ENCODE assay signal across 8 mouse cellular contexts in genomic region chr11:75651426-75652221, GRCm38 (mm10). TPM values are rescaled to one million over a fixed set of nuclear protein-coding genes. Genes with fewer than 3 reads are reported as not detected.
DNase-seq lines count a peak whose midpoint lies in the region; ATAC-seq and TF ChIP-seq lines count a peak whose summit lies in the region.

No protein-coding gene starts in this region.

- peak overlapping the region; percentile 83 for H3K4me2 ChIP-seq in heart, embryonic 12.5 days
- peak overlapping the region; percentile 92 for H3K4me2 ChIP-seq in kidney, embryonic 16.5 days (replicated peaks; ENCODE audit: low read depth, low read length)
- H3K4me2 ChIP-seq in liver, embryonic 12.5 days, result peak overlapping the region; percentile 99
- peak overlapping the region; percentile 84 for H3K4me2 ChIP-seq in stomach, embryonic 16.5 days (ENCODE audit: low read depth, low read length)

- H3K4me1 ChIP-seq in bone marrow macrophage, adult 2 months (ENCODE audit: control insufficient read depth, insufficient read depth, low read length), result peaks cover 32% of the 10 kb centered on the region
- H3K4me1 ChIP-seq in heart, embryonic 12.5 days (replicated peaks), result peaks cover 63% of the 10 kb centered on the region
- H3K4me1 ChIP-seq in kidney, embryonic 16.5 days (ENCODE audit: insufficient read depth, low read length), result peaks cover 56% of the 10 kb centered on the region
- H3K4me1 ChIP-seq in liver, embryonic 12.5 days, result peaks cover 75% of the 10 kb centered on the region
- H3K4me1 ChIP-seq in stomach, embryonic 16.5 days (ENCODE audit: control insufficient read depth, insufficient read depth, low read length), result peaks cover 45% of the 10 kb centered on the region

- TF ChIP-seq POLR2A in bone marrow macrophage, adult 2 months (IDR thresholded peaks at IDR 0.05; ENCODE audit: borderline replicate concordance, low read depth, low read length), result no peak

- H3K9me3 ChIP-seq in heart, embryonic 12.5 days (replicated peaks), result no peaks in the 10 kb centered on the region
- H3K9me3 ChIP-seq in kidney, embryonic 16.5 days (ENCODE audit: low read length), result no peaks in the 10 kb centered on the region
- H3K9me3 ChIP-seq in liver, embryonic 12.5 days (replicated peaks), result no peaks in the 10 kb centered on the region
- no peaks in the 10 kb centered on the region for H3K9me3 ChIP-seq in stomach, embryonic 16.5 days (replicated peaks; ENCODE audit: control insufficient read depth, low read length)

- TF ChIP-seq CTCF in bone marrow macrophage, adult 2 months (IDR thresholded peaks at IDR 0.05; ENCODE audit: low read depth, low read length), result no peak

- peak; percentile 83 for DNase-seq in CD4-positive helper T cell, adult 2 months (ENCODE audit: low read depth, low spot score)
- DNase-seq in neural tube, embryonic 10.5 days (ENCODE audit: extremely low spot score, low spot score), result peak; percentile 72

- ATAC-seq in erythroblast, adult 5-6 weeks (replicated peaks; ENCODE audit: low FRiP score, poor library complexity, severe bottlenecking), result peak; percentile 64
- peak; percentile 81 for ATAC-seq in heart, embryonic 12.5 days (ENCODE audit: insufficient number of reproducible peaks, low FRiP score)
- ATAC-seq in kidney, embryonic 16.5 days (ENCODE audit: low FRiP score, low TSS enrichment), result peak; percentile 71
- ATAC-seq in liver, embryonic 12.5 days, result peak; percentile 82
- ATAC-seq in stomach, embryonic 16.5 days (ENCODE audit: insufficient read depth, low FRiP score), result peak; percentile 78

- no peaks in the 10 kb centered on the region for H3K27me3 ChIP-seq in heart, embryonic 12.5 days (replicated peaks)
- no peaks in the 10 kb centered on the region for H3K27me3 ChIP-seq in kidney, embryonic 16.5 days (ENCODE audit: insufficient read depth, low read length)
- no peaks in the 10 kb centered on the region for H3K27me3 ChIP-seq in liver, embryonic 12.5 days (replicated peaks)
- no peaks in the 10 kb centered on the region for H3K27me3 ChIP-seq in stomach, embryonic 16.5 days (ENCODE audit: control insufficient read depth, insufficient read depth, low read length)

- peak overlapping the region; percentile 81 for H3K9ac ChIP-seq in heart, embryonic 12.5 days
- H3K9ac ChIP-seq in kidney, embryonic 16.5 days (replicated peaks; ENCODE audit: low read length), result peak overlapping the region; percentile 88
- peak overlapping the region; percentile 82 for H3K9ac ChIP-seq in liver, embryonic 12.5 days
- H3K9ac ChIP-seq in stomach, embryonic 16.5 days (ENCODE audit: low read length), result peak overlapping the region; percentile 92

- H3K27ac ChIP-seq in bone marrow macrophage, adult 2 months (ENCODE audit: insufficient read depth, low read depth, low read length), result peak overlapping the region; percentile 90
- H3K27ac ChIP-seq in heart, embryonic 12.5 days (ENCODE audit: poor library complexity, severe bottlenecking), result peak overlapping the region; percentile 89
- H3K27ac ChIP-seq in kidney, embryonic 16.5 days (ENCODE audit: low read length), result peak overlapping the region; percentile 98
- H3K27ac ChIP-seq in liver, embryonic 12.5 days, result peak overlapping the region; percentile 87
- peak overlapping the region; percentile 97 for H3K27ac ChIP-seq in stomach, embryonic 16.5 days (ENCODE audit: low read length)

- no peaks in the 10 kb centered on the region for H3K36me3 ChIP-seq in heart, embryonic 12.5 days
- no peaks in the 10 kb centered on the region for H3K36me3 ChIP-seq in kidney, embryonic 16.5 days (ENCODE audit: insufficient read depth, low read length)
- H3K36me3 ChIP-seq in liver, embryonic 12.5 days, result peaks cover 4% of the 10 kb centered on the region; the same call in 1 of the 2 replicates
- no peaks in the 10 kb centered on the region for H3K36me3 ChIP-seq in stomach, embryonic 16.5 days (ENCODE audit: control insufficient read depth, insufficient read depth, low read length)

- under 1% methylated on average over 54 of the region's 54 CpGs for WGBS in heart, embryonic 12.5 days
- WGBS in kidney, embryonic 16.5 days, result under 1% methylated on average over 54 of the region's 54 CpGs
- under 1% methylated on average over 43 of the region's 54 CpGs for WGBS in liver, embryonic 12.5 days (ENCODE audit: insufficient replicate concordance)
- WGBS in stomach, embryonic 16.5 days, result under 1% methylated on average over 54 of the region's 54 CpGs

- H3K4me3 ChIP-seq in bone marrow macrophage, adult 2 months (ENCODE audit: insufficient read depth, low read length), result peak overlapping the region; percentile 73
- H3K4me3 ChIP-seq in heart, embryonic 12.5 days, result peak overlapping the region; percentile 66
- H3K4me3 ChIP-seq in kidney, embryonic 16.5 days (ENCODE audit: low read length), result peak overlapping the region; percentile 74
- H3K4me3 ChIP-seq in liver, embryonic 12.5 days, result peak overlapping the region; percentile 72
- H3K4me3 ChIP-seq in stomach, embryonic 16.5 days (replicated peaks; ENCODE audit: low read length), result peak overlapping the region; percentile 80

RNA-seq across cellular contexts. Expression of gene Myo1c, which starts 1.3 kb away (rescaled TPM):
- 77.3 and 90.4 TPM in 2 replicates for polyA plus RNA-seq in bone marrow macrophage, adult 2 months (2012; ENCODE audit: insufficient read depth, insufficient read length, missing spikeins)
- total RNA-seq in erythroblast, adult 5-6 weeks (2015; ENCODE audit: low replicate concordance), result 4.2 and 8.2 TPM in 2 replicates
- 6.0 and 17.1 TPM in 2 replicates for total RNA-seq in erythroblast, adult 5-6 weeks (2017; ENCODE audit: low replicate concordance)
- 72.3 and 76.7 TPM in 2 replicates for polyA plus RNA-seq in heart, embryonic 12.5 days (2016; fragmentation: Nextera tagmentation; extraction: Ambion mirVana)
- 83.0 and 85.9 TPM in 2 replicates for polyA plus RNA-seq in kidney, embryonic 16.5 days (2015; fragmentation: Nextera tagmentation; extraction: Ambion mirVana)
- polyA plus RNA-seq in liver, embryonic 12.5 days (2016; fragmentation: Nextera tagmentation; extraction: Ambion mirVana), result 34.6 and 35.5 TPM in 2 replicates
- 70.5 and 74.3 TPM in 2 replicates for polyA plus RNA-seq in stomach, embryonic 16.5 days (2015; fragmentation: Nextera tagmentation; extraction: Ambion mirVana)

RNA-seq across cellular contexts. Expression of gene Inpp5k, which starts 20.8 kb away (rescaled TPM):
- 85.4 and 101 TPM in 2 replicates for polyA plus RNA-seq in bone marrow macrophage, adult 2 months (2012; ENCODE audit: insufficient read depth, insufficient read length, missing spikeins)
- total RNA-seq in erythroblast, adult 5-6 weeks (2015; ENCODE audit: low replicate concordance), result 67.3 and 73.2 TPM in 2 replicates
- total RNA-seq in erythroblast, adult 5-6 weeks (2017; ENCODE audit: low replicate concordance), result 50.7 and 78.4 TPM in 2 replicates
- 17.3 and 17.5 TPM in 2 replicates for polyA plus RNA-seq in heart, embryonic 12.5 days (2016; fragmentation: Nextera tagmentation; extraction: Ambion mirVana)
- polyA plus RNA-seq in kidney, embryonic 16.5 days (2015; fragmentation: Nextera tagmentation; extraction: Ambion mirVana), result 33.2 and 34.2 TPM in 2 replicates
- 15.0 and 15.8 TPM in 2 replicates for polyA plus RNA-seq in liver, embryonic 12.5 days (2016; fragmentation: Nextera tagmentation; extraction: Ambion mirVana)
- polyA plus RNA-seq in stomach, embryonic 16.5 days (2015; fragmentation: Nextera tagmentation; extraction: Ambion mirVana), result 20.6 and 24.2 TPM in 2 replicates

RNA-seq across cellular contexts. Expression of gene Crk, which starts 27.4 kb away (rescaled TPM):
- 67.0 and 70.3 TPM in 2 replicates for polyA plus RNA-seq in bone marrow macrophage, adult 2 months (2012; ENCODE audit: insufficient read depth, insufficient read length, missing spikeins)
- total RNA-seq in erythroblast, adult 5-6 weeks (2015; ENCODE audit: low replicate concordance), result 10.2 and 16.1 TPM in 2 replicates
- 11.8 and 26.3 TPM in 2 replicates for total RNA-seq in erythroblast, adult 5-6 weeks (2017; ENCODE audit: low replicate concordance)
- 110 and 111 TPM in 2 replicates for polyA plus RNA-seq in heart, embryonic 12.5 days (2016; fragmentation: Nextera tagmentation; extraction: Ambion mirVana)
- polyA plus RNA-seq in kidney, embryonic 16.5 days (2015; fragmentation: Nextera tagmentation; extraction: Ambion mirVana), result 133 and 136 TPM in 2 replicates
- 50.2 and 53.6 TPM in 2 replicates for polyA plus RNA-seq in liver, embryonic 12.5 days (2016; fragmentation: Nextera tagmentation; extraction: Ambion mirVana)
- 106 and 107 TPM in 2 replicates for polyA plus RNA-seq in stomach, embryonic 16.5 days (2015; fragmentation: Nextera tagmentation; extraction: Ambion mirVana)

Comparison
In these comparisons a context has a peak if more than half of its experiments do, and no peak if none do; other contexts are left out.
1. Peak in every context shown above with its lines: DNase-seq, ATAC-seq, H3K4me3 ChIP-seq and H3K27ac ChIP-seq.